Mouse (Mus musculus) T-helper 1 cell (primary cell): ENCODE results near the gene Kcnj10.

Source experiments
- in situ Hi-C: fragments of 300-600 bp; cut with MboI, MseI; formaldehyde crosslinking; loops from one replicate; pipeline ENCODE4 v1.15.1; 2025; ENCODE audit warnings: high pct_unique_total_duplicates

The Kcnj10 gene

GRCm38 (mm10) chr1:172329616-172330015 is 11.4 kb upstream of the Kcnj10 start:
- in situ Hi-C loops: no loop called here

- in situ Hi-C loops: no loop called here
These were observed 9.5 kb upstream of the Kcnj10 start for GRCm38 (mm10) chr1:172331422-172331947.

GRCm38 (mm10) chr1:172332925-172333324 is 8.1 kb upstream of the Kcnj10 start:
- in situ Hi-C loops: no loop called here

GRCm38 (mm10) chr1:172333512-172333911 is 7.5 kb upstream of the Kcnj10 start:
- in situ Hi-C loops: no loop called here

GRCm38 (mm10) chr1:172335804-172336203 is 5.2 kb upstream of the Kcnj10 start:
- in situ Hi-C loops: no loop called here

GRCm38 (mm10) chr1:172337411-172338185 is 3.4 kb upstream of the Kcnj10 start:
- in situ Hi-C loops: no loop called here

- in situ Hi-C loops: no loop called here
These were observed 376 bp downstream of the Kcnj10 start for GRCm38 (mm10) chr1:172341386-172341785.

GRCm38 (mm10) chr1:172342729-172343128 is 1.7 kb downstream of the Kcnj10 start:
- in situ Hi-C loops: no loop called here

GRCm38 (mm10) chr1:172343914-172344313 is 2.9 kb downstream of the Kcnj10 start:
- in situ Hi-C loops: no loop called here

- in situ Hi-C loops: no loop called here
These were observed 3.8 kb downstream of the Kcnj10 start for GRCm38 (mm10) chr1:172344820-172345219.

GRCm38 (mm10) chr1:172346707-172347106 is 5.7 kb downstream of the Kcnj10 start:
- in situ Hi-C loops: no loop called here

GRCm38 (mm10) chr1:172347382-172347781 is 6.4 kb downstream of the Kcnj10 start:
- in situ Hi-C loops: no loop called here

GRCm38 (mm10) chr1:172349504-172349903 is 8.5 kb downstream of the Kcnj10 start:
- in situ Hi-C loops: no loop called here

GRCm38 (mm10) chr1:172349916-172350812 is 9.2 kb downstream of the Kcnj10 start:
- in situ Hi-C loops: no loop called here

GRCm38 (mm10) chr1:172352001-172352400 is 11.0 kb downstream of the Kcnj10 start:
- in situ Hi-C loops: no loop called here

GRCm38 (mm10) chr1:172352453-172352852 is 11.4 kb downstream of the Kcnj10 start:
- in situ Hi-C loops: no loop called here

GRCm38 (mm10) chr1:172355336-172355735 is 14.3 kb downstream of the Kcnj10 start:
- in situ Hi-C loops: no loop called here

- in situ Hi-C loops: no loop called here
These were observed 16.5 kb downstream of the Kcnj10 start for GRCm38 (mm10) chr1:172357550-172357949.

GRCm38 (mm10) chr1:172358341-172358740 is 17.3 kb downstream of the Kcnj10 start:
- in situ Hi-C loops: no loop called here

- in situ Hi-C loops: no loop called here
These were observed 23.7 kb downstream of the Kcnj10 start for GRCm38 (mm10) chr1:172364684-172365083.

- in situ Hi-C loops: no loop called here
These were observed 27.9 kb downstream of the Kcnj10 start for GRCm38 (mm10) chr1:172368768-172369418.

GRCm38 (mm10) chr1:172376198-172376667 is 35.2 kb downstream of the Kcnj10 start, which contains the start of gene Pigm:
Gene Pigm (plus strand): TSS chr1:172376546.
- in situ Hi-C loops: no loop called here
